Mouse (Mus musculus) liver, embryonic 14.5 days (tissue): ENCODE measurements around the gene Kif21a.

Experiments used
- CTCF ChIP-seq: IDR thresholded peaks from 2 replicates; pipeline ENCODE4 v1.5.1; 2016; ENCODE audit warnings: antibody characterized with exemption, low read depth, control low read depth
- EP300 ChIP-seq: IDR thresholded peaks from 2 replicates; pipeline ENCODE4 v1.6.1; 2016; ENCODE audit warnings: antibody characterized with exemption, low read depth

- TF ChIP-seq EP300 (no peak), CTCF (no peak)
Measured at GRCm38 (mm10) chr15:90887466-90887865, 162.3 kb downstream of the Kif21a start.
